Mouse (Mus musculus) ES-E14 (cell line): ENCODE measurements around the gene Tmem186. TPM values are rescaled to one million over a fixed set of nuclear protein-coding genes. Genes with fewer than 3 reads are reported as not detected.

Experiments used
- DNase-seq: peaks from one replicate; pipeline ENCODE4 v3.0.0-alpha.2; 2013; ENCODE audit warnings: low read depth, low spot score
- H3K27ac ChIP-seq: 2 replicates; pipeline ENCODE4 v1.5.1; 2012; ENCODE audit warnings: low read depth, mild to moderate bottlenecking, low read length, moderate library complexity, mixed read lengths; ENCODE audit not compliant: poor library complexity, insufficient read depth, severe bottlenecking
- H3K36me3 ChIP-seq: 2 replicates; pipeline ENCODE4 v1.6.1; 2012; ENCODE audit warnings: mild to moderate bottlenecking, low read length, moderate library complexity, mixed read lengths; ENCODE audit not compliant: control insufficient read depth, poor library complexity, insufficient read depth, severe bottlenecking
- H3K4me1 ChIP-seq, 2 experiments: fragments of 150-350 bp in 1 of 2; sonication (generic) in 1 of 2; 2 replicates each; pipeline ENCODE4 v1.6.1; 2012; ENCODE audit warnings: low read length in 2 of 2, mild to moderate bottlenecking in 1 of 2, mixed read lengths in 1 of 2; ENCODE audit not compliant: control insufficient read depth in 2 of 2, insufficient read depth in 2 of 2, poor library complexity in 1 of 2
- H3K4me3 ChIP-seq, 2 experiments: fragments of 150-350 bp in 1 of 2; sonication (generic) in 1 of 2; 2 replicates each; pipeline ENCODE4 v1.5.1; 2012; ENCODE audit warnings: low read length in 2 of 2, low read depth in 1 of 2, mild to moderate bottlenecking in 1 of 2, mixed read lengths in 1 of 2; ENCODE audit not compliant: insufficient read depth in 1 of 2, poor library complexity in 1 of 2, severe bottlenecking in 1 of 2
- H3K9ac ChIP-seq: 2 replicates; pipeline ENCODE4 v1.6.1; 2012; ENCODE audit warnings: low read depth, mild to moderate bottlenecking, low read length, mixed read lengths; ENCODE audit not compliant: poor library complexity, insufficient read depth, severe bottlenecking
- H3K9me3 ChIP-seq: fragments of 150-350 bp; sonication (generic); 2 replicates; pipeline ENCODE4 v1.6.1; 2012; ENCODE audit warnings: low read depth, mild to moderate bottlenecking, low read length; ENCODE audit not compliant: control insufficient read depth, insufficient read depth
- CHD2 ChIP-seq: IDR thresholded peaks from 2 replicates; pipeline ENCODE4 v1.6.1; 2014; ENCODE audit warnings: mild to moderate bottlenecking, low read depth, low read length, inconsistent platforms
- HCFC1 ChIP-seq: IDR thresholded peaks from 2 replicates; pipeline ENCODE4 v1.6.1; 2012; ENCODE audit warnings: low read length, inconsistent platforms, borderline replicate concordance; ENCODE audit not compliant: insufficient read depth
- MAFK ChIP-seq: IDR thresholded peaks from 2 replicates; pipeline ENCODE4 v1.6.1; 2014; ENCODE audit warnings: mild to moderate bottlenecking, low read depth, low read length, inconsistent platforms; ENCODE audit not compliant: insufficient read depth
- ZC3H11A ChIP-seq: IDR thresholded peaks from 2 replicates; pipeline ENCODE4 v1.6.1; 2012; ENCODE audit warnings: low read depth, mild to moderate bottlenecking, inconsistent platforms, low read length, borderline replicate concordance
- ZNF384 ChIP-seq: IDR thresholded peaks from 2 replicates; pipeline ENCODE4 v1.6.1; 2012; ENCODE audit warnings: low read depth, low read length, inconsistent platforms
- in situ Hi-C, 2 experiments: fragments of 600-800 bp; cut with MboI; formaldehyde crosslinking; loops; one replicate each; pipeline ENCODE4 v1.15.1; 2025; ENCODE audit warnings: low sequenced_read_pairs in 2 of 2, inconsistent platforms in 1 of 2; ENCODE audit not compliant: unreplicated experiment in 2 of 2
- total RNA-seq: library from RNA; depleted of rRNA; stranded (reverse); fragments of 300-350 nt; gene quantifications from 2 replicates; pipeline ENCODE4 v1.2.3, GENCODE M21; 2012

The Tmem186 gene
- total RNA-seq, 1 experiment: 20.7 TPM

GRCm38 (mm10) chr16:8619659-8620314, 17.7 kb downstream of the Tmem186 start:
- no peak overlapping the region for H3K9ac ChIP-seq
- H3K27ac ChIP-seq: no peak overlapping the region
- no peaks in the 10 kb centered on the region for H3K36me3 ChIP-seq
- in situ Hi-C loops: no loop called here
- DNase-seq: no peak
- H3K9me3 ChIP-seq: no peaks in the 10 kb centered on the region
- no peak overlapping the region for H3K4me3 ChIP-seq
- H3K4me1 ChIP-seq: peaks cover 0 to 2% of the 10 kb centered on the region in 2 experiments; a peak in 1 of 4 replicates
- TF ChIP-seq CHD2: no peak
- TF ChIP-seq MAFK: no peak
- TF ChIP-seq ZNF384: no peak

- no peak for DNase-seq
- no peaks in the 10 kb centered on the region; a peak in 1 of 4 replicates for H3K4me1 ChIP-seq
- H3K27ac ChIP-seq: no peak overlapping the region
- no peak for TF ChIP-seq MAFK
- no peak for TF ChIP-seq HCFC1
- no peak for TF ChIP-seq ZNF384
- TF ChIP-seq ZC3H11A: no peak
- TF ChIP-seq CHD2: no peak
- no peaks in the 10 kb centered on the region for H3K9me3 ChIP-seq
- H3K36me3 ChIP-seq: no peaks in the 10 kb centered on the region
- in situ Hi-C loops: no loop called here
- no peak overlapping the region for H3K4me3 ChIP-seq
- no peak overlapping the region for H3K9ac ChIP-seq
Observed at GRCm38 (mm10) chr16:8613447-8613846, 24.1 kb downstream of the Tmem186 start.

GRCm38 (mm10) chr16:8613039-8613438, 24.5 kb downstream of the Tmem186 start:
- no peaks in the 10 kb centered on the region for H3K36me3 ChIP-seq
- no peak overlapping the region for H3K27ac ChIP-seq
- no peak for DNase-seq
- in situ Hi-C loops: no loop called here
- no peaks in the 10 kb centered on the region for H3K9me3 ChIP-seq
- no peak overlapping the region for H3K9ac ChIP-seq
- H3K4me1 ChIP-seq: no peaks in the 10 kb centered on the region
- no peak for TF ChIP-seq CHD2
- TF ChIP-seq HCFC1: no peak
- no peak for TF ChIP-seq MAFK
- TF ChIP-seq ZNF384: no peak
- TF ChIP-seq ZC3H11A: no peak
- no peak overlapping the region for H3K4me3 ChIP-seq

- in situ Hi-C loops: no loop called here
Observed at GRCm38 (mm10) chr16:8612214-8613005, 25.1 kb downstream of the Tmem186 start.

More at GRCm38 (mm10) chr16:8612214-8613005, 25.1 kb downstream of the Tmem186 start:
- H3K36me3 ChIP-seq: no peaks in the 10 kb centered on the region
- TF ChIP-seq ZC3H11A (no peak), CHD2 (no peak), MAFK (no peak), ZNF384 (no peak), HCFC1 (no peak)
- H3K27ac ChIP-seq: no peak overlapping the region
- H3K9ac ChIP-seq: no peak overlapping the region
- H3K4me1 ChIP-seq: no peaks in the 10 kb centered on the region
- H3K9me3 ChIP-seq: no peaks in the 10 kb centered on the region
- no peak for DNase-seq
- H3K4me3 ChIP-seq: no peak overlapping the region
